Mouse (Mus musculus): Measurements from ENCODE around the gene Stat5b.

Gene Stat5b

GRCm38 (mm10) chr11:100842025-100842424, 8.5 kb downstream of the Stat5b start:
- DNase-seq (ENCODE audit: low read depth, low spot score) = no peak

- DNase-seq (ENCODE audit: low read depth, low spot score) = no peak
Observed at GRCm38 (mm10) chr11:100840866-100841265, 9.7 kb downstream of the Stat5b start.

GRCm38 (mm10) chr11:100839523-100839922, 11.0 kb downstream of the Stat5b start:
- DNase-seq (ENCODE audit: low read depth, low spot score) = no peak

GRCm38 (mm10) chr11:100838894-100839293, 11.6 kb downstream of the Stat5b start:
- no peak for DNase-seq (ENCODE audit: low read depth, low spot score)

GRCm38 (mm10) chr11:100836923-100837702, 13.4 kb downstream of the Stat5b start:
- DNase-seq (ENCODE audit: low read depth, low spot score) = no peak

- peak; percentile 34 for DNase-seq (ENCODE audit: low read depth, low spot score)
Observed at GRCm38 (mm10) chr11:100833466-100833865, 17.1 kb downstream of the Stat5b start.

- no peak for DNase-seq (ENCODE audit: low read depth, low spot score)
Observed at GRCm38 (mm10) chr11:100831396-100831795, 19.1 kb downstream of the Stat5b start.

GRCm38 (mm10) chr11:100829691-100830090, 20.8 kb downstream of the Stat5b start:
- no peak for DNase-seq (ENCODE audit: low read depth, low spot score)

GRCm38 (mm10) chr11:100828676-100829151, 21.8 kb downstream of the Stat5b start:
- DNase-seq (ENCODE audit: low read depth, low spot score) = no peak

- no peak for DNase-seq (ENCODE audit: low read depth, low spot score)
Observed at GRCm38 (mm10) chr11:100826161-100826866, 24.2 kb downstream of the Stat5b start.

- no peak for DNase-seq (ENCODE audit: low read depth, low spot score)
Observed at GRCm38 (mm10) chr11:100825451-100825850, 25.1 kb downstream of the Stat5b start.

GRCm38 (mm10) chr11:100824496-100824895, 26.0 kb downstream of the Stat5b start:
- no peak for DNase-seq (ENCODE audit: low read depth, low spot score)

- DNase-seq (ENCODE audit: low read depth, low spot score) = no peak
Observed at GRCm38 (mm10) chr11:100823543-100824313, 26.8 kb downstream of the Stat5b start.

- no peak for DNase-seq (ENCODE audit: low read depth, low spot score)
Observed at GRCm38 (mm10) chr11:100822365-100822764, 28.2 kb downstream of the Stat5b start.

GRCm38 (mm10) chr11:100821605-100822220, 28.8 kb downstream of the Stat5b start:
- no peak for DNase-seq (ENCODE audit: low read depth, low spot score)

- no peak for DNase-seq (ENCODE audit: low read depth, low spot score)
Observed at GRCm38 (mm10) chr11:100820047-100820446, 30.5 kb downstream of the Stat5b start.

- DNase-seq (ENCODE audit: low read depth, low spot score) = no peak
Observed at GRCm38 (mm10) chr11:100819626-100820025, 30.9 kb downstream of the Stat5b start.

GRCm38 (mm10) chr11:100819048-100819447, 31.5 kb downstream of the Stat5b start:
- no peak for DNase-seq (ENCODE audit: low read depth, low spot score)

GRCm38 (mm10) chr11:100818359-100819012, 32.0 kb downstream of the Stat5b start:
- no peak for DNase-seq (ENCODE audit: low read depth, low spot score)

GRCm38 (mm10) chr11:100817311-100817710, 33.2 kb downstream of the Stat5b start:
- DNase-seq (ENCODE audit: low read depth, low spot score) = no peak

- no peak for DNase-seq (ENCODE audit: low read depth, low spot score)
Observed at GRCm38 (mm10) chr11:100816801-100817200, 33.7 kb downstream of the Stat5b start.

Measured in 3T3-L1 (cell line).